Mouse (Mus musculus) olfactory bulb, adult 2 months (tissue): ENCODE results near the gene Padi4. TPM values are rescaled to one million over a fixed set of nuclear protein-coding genes. Genes with fewer than 3 reads are reported as not detected.

ENCODE experiments used
- H3K27ac ChIP-seq: fragments of 200-500 bp; 2 replicates; pipeline ENCODE4 v1.5.1; 2012; ENCODE audit warnings: low read depth, low read length; ENCODE audit not compliant: insufficient read depth
- H3K4me1 ChIP-seq: fragments of 200-500 bp; 2 replicates; pipeline ENCODE4 v1.6.1; 2012; ENCODE audit warnings: low read length; ENCODE audit not compliant: control insufficient read depth, insufficient read depth
- H3K4me3 ChIP-seq: fragments of 200-500 bp; 2 replicates; pipeline ENCODE4 v1.5.1; 2012; ENCODE audit warnings: mild to moderate bottlenecking, low read depth, low read length, moderate library complexity; ENCODE audit not compliant: insufficient read depth
- CTCF ChIP-seq: fragments of 200-500 bp; IDR thresholded peaks from 2 replicates; pipeline ENCODE4 v1.5.1; 2012; ENCODE audit warnings: low read depth, mild to moderate bottlenecking, low read length, moderate library complexity; ENCODE audit not compliant: insufficient read depth
- POLR2A ChIP-seq: fragments of 200-500 bp; IDR thresholded peaks from 2 replicates; pipeline ENCODE4 v1.6.1; 2012; ENCODE audit warnings: mild to moderate bottlenecking, low read depth, low read length, moderate library complexity; ENCODE audit not compliant: insufficient read depth
- WGBS: fragments of 180-500 bp; shearing (Covaris S2); methylation state at CpG from one replicate; pipeline ENCODE4 v1.1.7; 2018; 5-methylcytosine and 5-hydroxymethylcytosine counted together
- polyA plus RNA-seq: library from polyadenylated mRNA; stranded (reverse); fragments of >200 nt; gene quantifications from 2 replicates; pipeline ENCODE4 v1.2.4, GENCODE M21; 2012; ENCODE audit warnings: low replicate concordance; ENCODE audit not compliant: missing spikeins, insufficient read depth, insufficient read length

Gene Padi4
- polyA plus RNA-seq, 1 experiment = not detected

DNA sequence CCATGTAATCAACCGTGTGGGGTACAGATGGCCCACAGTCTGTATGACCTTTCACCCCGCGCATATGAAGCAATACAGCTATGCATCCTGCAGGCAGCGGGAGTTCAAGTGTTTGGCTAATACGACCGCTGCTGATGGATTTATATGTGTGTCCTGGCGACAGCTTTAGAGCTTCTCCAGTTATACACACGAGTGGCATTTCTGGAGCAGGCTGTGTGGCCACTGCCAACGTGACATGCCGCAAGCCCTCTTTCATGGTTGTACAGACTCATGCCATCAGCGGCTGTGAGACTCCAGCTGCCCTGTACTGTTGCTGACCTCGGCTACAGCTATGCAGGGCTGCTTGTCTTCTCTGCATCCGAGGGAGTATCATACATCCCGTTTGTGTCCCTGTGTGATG lies 6.5 kb upstream of the Padi4 start:
- Histone ChIP-seq H3K27ac (no peak overlapping the region), H3K4me3 (no peak overlapping the region), H3K4me1 (peaks cover 7% of the 10 kb centered on the region)
- 90% methylated on average over 14 of the region's 14 CpGs for WGBS
- TF ChIP-seq CTCF (no peak), POLR2A (no peak)

DNA sequence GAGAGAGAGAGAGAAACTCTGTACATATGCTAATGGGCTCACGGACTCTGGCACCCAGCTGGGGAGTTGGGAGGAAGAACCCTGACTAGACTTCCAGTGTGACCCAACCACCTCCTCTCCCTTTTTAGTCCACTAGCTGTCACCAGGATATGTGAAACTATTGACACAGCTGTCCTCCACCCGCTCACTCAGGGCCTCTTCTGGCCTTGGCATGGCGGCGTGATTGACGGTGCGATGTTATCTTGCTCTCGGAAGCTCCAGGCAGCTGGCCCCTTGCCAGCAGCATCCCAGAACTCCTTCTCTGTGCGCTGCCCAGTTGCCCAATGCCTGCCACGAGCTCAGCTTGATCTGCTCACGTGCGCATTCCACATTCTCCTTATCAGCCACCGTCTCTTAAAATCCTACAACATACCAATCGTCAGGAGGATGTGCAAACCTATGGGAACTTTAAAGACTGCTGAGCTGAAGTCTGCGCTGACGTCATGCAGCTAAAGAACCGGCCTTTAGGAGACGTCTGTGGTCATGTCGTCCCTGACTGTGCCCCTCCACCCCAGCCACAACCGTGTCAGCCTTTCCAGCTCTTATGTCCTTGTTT lies 5.9 kb upstream of the Padi4 start:
- Histone ChIP-seq H3K27ac (no peak overlapping the region), H3K4me1 (peaks cover 7% of the 10 kb centered on the region), H3K4me3 (no peak overlapping the region)
- WGBS = 48% methylated on average over 19 of the region's 19 CpGs
- TF ChIP-seq CTCF (no peak), POLR2A (no peak)

DNA sequence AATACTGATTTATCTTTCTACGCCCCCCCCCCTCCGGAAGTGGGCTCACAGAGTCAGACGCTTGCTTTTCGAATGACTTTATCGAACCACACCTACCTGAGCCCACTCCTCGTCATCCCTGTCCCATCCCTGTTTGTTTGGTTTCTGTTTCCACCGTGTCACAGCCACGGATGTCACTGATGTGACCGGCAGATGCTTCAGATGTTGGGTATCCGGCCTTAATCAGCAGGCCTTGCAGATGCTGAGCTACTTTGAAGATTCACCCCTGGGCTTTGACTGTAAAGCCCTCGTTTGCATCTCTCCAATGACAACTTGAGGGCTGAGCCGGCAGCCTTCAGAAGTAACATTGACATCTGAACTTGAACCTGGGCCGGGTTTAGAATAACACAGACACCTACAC lies 2.6 kb upstream of the Padi4 start:
- Histone ChIP-seq H3K27ac (no peak overlapping the region), H3K4me1 (peaks cover 7% of the 10 kb centered on the region), H3K4me3 (no peak overlapping the region)
- TF ChIP-seq POLR2A = no peak
- no peak for TF ChIP-seq CTCF
- 81% methylated on average over 13 of the region's 13 CpGs for WGBS

DNA sequence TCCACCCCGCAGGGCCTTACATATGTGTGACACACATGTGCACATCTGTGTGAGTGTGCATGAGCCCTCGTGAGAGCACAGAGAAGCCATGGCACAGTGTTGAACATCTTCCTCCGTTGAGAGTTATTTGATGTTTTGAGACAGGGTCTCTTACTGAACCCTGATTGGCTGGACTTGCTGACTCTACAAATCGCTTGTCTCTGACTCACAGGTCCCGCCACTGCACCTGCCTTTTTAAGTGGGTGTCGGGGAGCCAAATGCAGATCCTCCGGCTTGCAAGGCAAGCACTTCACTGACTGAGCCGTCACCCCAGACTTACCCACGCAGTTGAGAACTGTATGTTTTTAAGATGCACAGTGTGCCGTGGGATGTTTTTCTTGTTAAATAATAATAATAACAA lies 1.8 kb upstream of the Padi4 start:
- no peak overlapping the region for H3K4me3 ChIP-seq
- TF ChIP-seq CTCF = no peak
- no peak for TF ChIP-seq POLR2A
- peaks cover 7% of the 10 kb centered on the region for H3K4me1 ChIP-seq
- H3K27ac ChIP-seq = no peak overlapping the region
- WGBS = 64% methylated on average over 10 of the region's 10 CpGs

DNA sequence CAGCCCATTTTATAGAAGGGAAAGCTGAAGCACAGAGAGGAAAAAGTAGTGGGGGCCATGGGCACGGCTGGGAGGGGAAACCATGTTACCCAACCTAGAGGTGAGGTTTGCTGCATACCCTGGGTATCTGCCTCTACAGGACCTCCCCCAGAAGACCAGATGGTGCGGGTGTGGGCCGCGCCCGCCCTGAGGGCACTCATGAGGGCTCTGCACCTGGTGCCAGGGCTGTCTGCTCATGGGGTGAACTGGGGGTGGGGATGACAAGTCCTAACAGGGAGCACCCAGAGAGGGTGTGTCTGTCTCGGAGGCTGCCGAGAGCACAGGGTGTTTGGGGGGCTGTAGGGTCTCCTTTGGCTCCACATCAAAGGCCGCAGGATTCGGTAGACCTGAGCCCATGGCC lies 857 bp upstream of the Padi4 start:
- H3K4me3 ChIP-seq = no peak overlapping the region
- WGBS = 87% methylated on average over 9 of the region's 9 CpGs
- peaks cover 7% of the 10 kb centered on the region for H3K4me1 ChIP-seq
- H3K27ac ChIP-seq = no peak overlapping the region
- TF ChIP-seq CTCF (no peak), POLR2A (no peak)

DNA sequence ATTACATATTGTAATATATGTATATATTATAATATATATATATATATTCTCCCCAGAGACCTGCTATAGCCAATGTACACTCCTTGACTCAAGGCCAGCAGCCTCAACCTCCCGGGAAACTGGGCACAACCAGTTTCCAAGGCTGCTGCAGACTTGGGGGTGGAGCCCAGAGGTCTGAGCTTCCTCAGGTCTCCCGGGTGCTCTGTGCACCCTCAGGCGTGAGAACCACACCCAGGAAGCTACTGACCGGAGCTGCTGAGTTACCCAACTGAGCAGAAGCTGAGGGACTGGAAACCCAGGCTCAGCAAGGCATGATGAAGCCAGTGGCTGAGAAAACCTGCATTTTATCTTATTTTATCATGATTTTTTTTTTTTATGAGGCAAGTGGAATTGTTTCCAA lies 2.9 kb downstream of the Padi4 start:
- Histone ChIP-seq H3K4me1 (no peaks in the 10 kb centered on the region; the same call in 1 of the 2 replicates), H3K4me3 (no peak overlapping the region), H3K27ac (no peak overlapping the region)
- no peak for TF ChIP-seq CTCF
- TF ChIP-seq POLR2A = no peak
- 64% methylated on average over 4 of the region's 4 CpGs for WGBS

DNA sequence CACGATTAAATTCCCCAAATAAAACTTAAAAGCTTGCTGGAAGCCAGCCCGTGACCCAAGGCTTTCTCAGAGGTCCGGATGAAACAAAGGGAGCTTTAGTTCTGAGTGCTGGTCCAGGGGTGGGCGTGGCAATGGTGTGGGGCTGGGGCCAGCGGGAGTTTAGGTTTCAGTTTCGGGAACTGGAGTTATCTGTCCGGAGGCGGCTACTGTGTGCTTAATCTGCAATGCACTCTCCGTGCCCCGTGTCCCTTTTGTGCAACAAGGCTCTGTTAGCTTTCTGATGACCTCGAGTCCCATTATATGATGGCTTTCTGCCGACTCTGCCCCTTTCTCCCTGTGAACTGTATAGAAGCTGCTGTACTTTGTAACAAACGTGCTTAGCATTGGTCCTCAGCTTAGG lies 3.6 kb downstream of the Padi4 start:
- TF ChIP-seq POLR2A (no peak), CTCF (no peak)
- WGBS = 16% methylated on average over 13 of the region's 13 CpGs
- Histone ChIP-seq H3K27ac (no peak overlapping the region), H3K4me3 (no peak overlapping the region), H3K4me1 (no peaks in the 10 kb centered on the region; the same call in 1 of the 2 replicates)

DNA sequence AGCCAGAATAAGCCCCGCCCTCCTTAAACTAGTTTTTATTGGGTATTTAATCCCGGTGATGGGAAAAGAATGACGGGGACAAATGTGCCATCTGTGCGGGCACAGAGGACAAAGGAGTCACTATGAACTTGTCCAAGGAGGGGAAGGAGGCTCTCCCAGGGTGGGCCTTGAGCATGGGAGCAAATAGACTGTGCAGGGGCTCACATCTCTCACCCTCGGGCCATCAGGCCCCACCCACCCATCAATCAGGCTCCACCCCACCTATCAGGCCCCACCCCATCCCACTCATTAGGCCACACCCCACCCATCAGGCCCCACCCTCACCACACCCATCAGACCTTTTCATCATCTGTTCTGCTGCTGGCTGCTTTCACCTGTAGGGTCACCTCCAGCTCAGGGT lies 5.1 kb downstream of the Padi4 start:
- TF ChIP-seq POLR2A = no peak
- TF ChIP-seq CTCF = no peak
- H3K4me3 ChIP-seq = no peak overlapping the region
- no peak overlapping the region for H3K27ac ChIP-seq
- WGBS = 76% methylated on average over 5 of the region's 5 CpGs
- H3K4me1 ChIP-seq = no peaks in the 10 kb centered on the region

DNA sequence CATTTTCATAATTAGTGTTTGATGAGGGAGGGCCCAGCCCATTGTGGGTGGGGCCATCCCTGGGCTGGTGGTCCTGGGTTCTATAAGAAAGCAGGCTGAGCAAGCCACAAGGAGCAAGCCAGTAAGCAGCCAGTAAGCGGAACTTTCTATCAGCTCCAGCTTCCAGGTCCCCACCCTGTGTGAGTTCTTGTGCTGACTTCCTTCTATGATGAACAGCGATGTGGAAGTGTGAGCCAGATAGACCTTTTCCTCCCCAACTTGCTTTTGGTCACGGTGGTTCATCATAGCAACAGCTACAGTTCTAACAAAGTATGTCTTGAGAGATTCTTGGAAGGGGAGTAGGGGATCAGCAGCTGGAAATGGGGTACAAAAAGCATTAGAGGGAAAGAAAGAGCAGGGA lies 8.1 kb downstream of the Padi4 start:
- TF ChIP-seq POLR2A = no peak
- WGBS = 89% methylated on average over 3 of the region's 3 CpGs
- H3K4me1 ChIP-seq = no peaks in the 10 kb centered on the region
- no peak overlapping the region for H3K4me3 ChIP-seq
- H3K27ac ChIP-seq = no peak overlapping the region

DNA sequence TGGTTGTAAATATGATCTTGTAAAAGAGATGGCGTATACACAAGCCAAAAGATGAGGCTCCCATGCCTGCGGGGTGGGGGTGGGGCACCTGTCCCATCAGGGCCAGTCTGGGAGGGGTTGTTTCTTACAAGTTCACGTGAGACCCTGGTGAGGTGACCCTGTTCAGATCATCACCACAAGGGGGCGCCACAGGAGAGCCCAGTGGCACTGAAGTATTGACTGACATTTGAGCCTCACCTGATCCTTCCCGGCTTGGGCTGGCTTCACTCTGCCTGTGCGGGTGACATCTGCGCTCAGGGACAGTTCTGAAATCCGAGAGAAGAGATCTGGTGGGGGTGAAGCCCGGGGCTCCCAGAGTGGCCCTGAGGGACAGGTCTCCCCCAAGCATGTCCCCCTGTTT lies 10.9 kb downstream of the Padi4 start:
- H3K4me3 ChIP-seq = no peak overlapping the region
- H3K4me1 ChIP-seq = no peaks in the 10 kb centered on the region
- no peak overlapping the region for H3K27ac ChIP-seq
- TF ChIP-seq POLR2A = no peak
- TF ChIP-seq CTCF = no peak
- WGBS = 31% methylated on average over 9 of the region's 9 CpGs
